Mouse (Mus musculus) layer of hippocampus, adult 9-10 months (tissue): Measurements from ENCODE around the gene Tex12.

ENCODE experiments used
- DNase-seq: peaks from one replicate; pipeline ENCODE4 v3.0.0; 2022; ENCODE audit warnings: low spot score

The Tex12 gene

DNA sequence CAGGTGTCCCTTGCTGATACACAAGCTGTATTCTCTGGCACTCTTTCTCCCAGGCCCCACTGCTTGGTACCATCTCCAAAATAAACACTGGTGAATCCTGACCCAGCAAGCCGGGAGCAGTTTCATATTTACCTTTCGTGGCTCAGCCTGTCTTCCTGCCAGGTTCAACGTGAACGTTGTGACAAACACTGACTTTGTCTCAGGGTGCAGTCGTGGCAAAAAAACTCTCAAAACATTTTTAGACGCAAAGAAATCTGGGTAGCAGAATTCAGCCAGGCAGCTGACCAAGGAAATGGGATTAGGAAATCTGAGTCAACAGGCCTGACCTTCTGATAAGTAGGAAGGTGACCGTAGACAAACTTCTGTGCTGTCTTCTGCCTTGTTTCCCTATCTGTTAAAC, 53.6 kb downstream of the Tex12 start:
- DNase-seq, result no peak
